Mouse (Mus musculus) Patski (cell line): Measurements from ENCODE around the gene Adamts20. TPM values are rescaled to one million over a fixed set of nuclear protein-coding genes. Genes with fewer than 3 reads are reported as not detected.

Source experiments
- ATAC-seq: fragments of 100-300 bp; one replicate; pipeline ENCODE4 v1.8.0; 2021
- CTCF ChIA-PET: fragments of 350-600 bp; sonication (Branson Sonifier 250); formaldehyde crosslinking; loops from one replicate; lab custom pipeline; 2022; ENCODE audit warnings: inconsistent platforms; lab: Charles Lee
- POLR2A ChIA-PET: fragments of 350-600 bp; sonication (Branson Sonifier 250); formaldehyde crosslinking; loops from one replicate; lab custom pipeline; 2022; ENCODE audit warnings: antibody characterized with exemption, inconsistent platforms; lab: Charles Lee
- DNase-seq: peaks from one replicate; pipeline ENCODE4 v3.0.0-alpha.2; 2011; ENCODE audit warnings: low read depth, low spot score
- H3K27me3 ChIP-seq: fragments of 371-371 bp; one replicate; pipeline ENCODE4 v1.5.1; 2021
- CTCF ChIP-seq: fragments of 100-300 bp; IDR thresholded peaks from one replicate; pipeline ENCODE4 v1.5.1; 2021
- in situ Hi-C: fragments of 300-500 bp; cut with MboI; formaldehyde crosslinking; loops from 3 replicates; pipeline ENCODE4 v1.11.1; 2018; ENCODE audit warnings: low pct_unique_long_range_greater_than_20kb, mixed read lengths
- polyA plus RNA-seq: library from polyadenylated mRNA; unstranded; gene quantifications from one replicate; pipeline ENCODE4 v1.2.3, GENCODE M21; 2021

Gene Adamts20
- polyA plus RNA-seq, 1 experiment from 2014 or later, result 0.03 TPM

DNA sequence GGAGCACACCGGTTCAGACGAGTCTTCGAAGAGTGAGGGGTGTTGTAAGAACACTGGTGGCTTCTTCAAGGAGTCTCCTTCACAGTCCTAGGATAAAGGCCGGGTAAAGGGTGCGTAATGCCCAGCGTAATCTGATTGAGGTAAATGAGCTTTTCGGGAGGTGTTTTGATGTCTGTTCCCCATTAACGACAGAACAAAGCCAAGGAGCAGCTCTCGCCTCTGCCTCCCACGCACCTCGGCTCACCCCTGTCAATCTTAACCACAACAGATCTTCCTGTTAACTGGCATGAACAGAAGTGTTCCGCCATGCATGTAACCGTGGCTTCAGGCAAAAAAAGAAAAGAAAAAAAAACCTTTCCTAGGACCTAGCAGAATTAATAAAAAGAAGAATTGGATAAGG is 13.5 kb upstream of the Adamts20 start:
- TF ChIP-seq CTCF, result no peak
- H3K27me3 ChIP-seq, result no peaks in the 10 kb centered on the region

DNA sequence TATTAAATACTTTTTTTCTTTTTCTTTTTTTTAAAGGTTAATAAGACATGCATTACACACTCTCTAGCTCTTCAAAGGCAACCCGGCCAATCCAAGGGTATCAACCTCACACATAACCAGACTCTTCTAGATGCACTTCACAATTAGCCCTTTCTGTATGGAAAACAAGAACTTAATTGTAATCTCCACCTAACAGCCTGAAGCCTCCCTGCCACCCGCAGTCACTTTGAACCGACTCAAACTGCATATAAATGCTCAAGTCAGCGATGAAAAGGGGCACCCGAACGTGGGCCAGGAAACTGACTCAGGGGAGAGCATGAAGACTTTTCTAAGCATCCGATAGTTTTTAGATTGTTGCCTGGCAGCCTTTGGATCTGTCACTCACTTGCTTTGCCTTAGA is 12.1 kb upstream of the Adamts20 start:
- POLR2A ChIA-PET, result no interaction called here
- CTCF ChIA-PET, result no interaction called here
- H3K27me3 ChIP-seq, result no peaks in the 10 kb centered on the region
- TF ChIP-seq CTCF, result no peak
- ATAC-seq, result no peak
- no peak for DNase-seq
- in situ Hi-C loops, result no loop called here

More for the DNA sequence above, 13.5 kb upstream of the Adamts20 start:
- DNase-seq (no peak), ATAC-seq (no peak)
- CTCF ChIA-PET, result no interaction called here
- in situ Hi-C loops, result no loop called here
- POLR2A ChIA-PET, result no interaction called here

- in situ Hi-C loops, result no loop called here
- CTCF ChIA-PET, result no interaction called here
Measured at GRCm38 (mm10) chr15:94475975-94476374, 10.8 kb upstream of the Adamts20 start.

GRCm38 (mm10) chr15:94470361-94470760 is 5.1 kb upstream of the Adamts20 start:
- H3K27me3 ChIP-seq, result peaks cover 4% of the 10 kb centered on the region
- TF ChIP-seq CTCF, result no peak
- no peak for ATAC-seq
- no peak for DNase-seq
- ChIA-PET CTCF (no interaction called here), POLR2A (no interaction called here)
- in situ Hi-C loops, result no loop called here

More at GRCm38 (mm10) chr15:94475975-94476374, 10.8 kb upstream of the Adamts20 start:
- peaks cover 2% of the 10 kb centered on the region for H3K27me3 ChIP-seq
- TF ChIP-seq CTCF, result no peak
- POLR2A ChIA-PET, result no interaction called here
- no peak for DNase-seq
- ATAC-seq, result peak; percentile 31

DNA sequence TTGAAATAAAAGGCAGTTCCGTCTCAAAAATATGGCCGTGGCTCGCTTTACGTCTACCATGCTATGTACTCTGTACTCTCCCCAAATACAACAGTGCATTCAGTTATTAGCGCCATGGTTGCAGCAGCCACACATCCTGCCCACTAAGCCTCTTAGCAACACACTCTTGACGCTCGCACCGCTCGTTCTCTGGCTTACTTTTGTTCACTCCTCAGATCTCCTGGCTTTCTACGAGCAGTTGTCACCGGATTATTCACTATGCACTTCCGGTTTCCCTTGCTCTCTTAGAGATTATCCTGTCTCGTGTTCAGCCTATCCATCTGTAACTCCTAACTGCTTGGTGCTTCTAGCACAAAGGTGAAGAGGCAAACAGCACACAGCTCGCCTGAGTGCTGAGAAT is 337 bp downstream of the Adamts20 start:
- DNase-seq (no peak), ATAC-seq (no peak)
- no peak for TF ChIP-seq CTCF
- POLR2A ChIA-PET, result no interaction called here
- CTCF ChIA-PET, result interaction anchor here (0.7 kb wide), 1 partner anchor 123 kb away, joined by 3 read pairs; no protein-coding TSS in a partner anchor
- peaks cover 9% of the 10 kb centered on the region for H3K27me3 ChIP-seq
- in situ Hi-C loops, result no loop called here

DNA sequence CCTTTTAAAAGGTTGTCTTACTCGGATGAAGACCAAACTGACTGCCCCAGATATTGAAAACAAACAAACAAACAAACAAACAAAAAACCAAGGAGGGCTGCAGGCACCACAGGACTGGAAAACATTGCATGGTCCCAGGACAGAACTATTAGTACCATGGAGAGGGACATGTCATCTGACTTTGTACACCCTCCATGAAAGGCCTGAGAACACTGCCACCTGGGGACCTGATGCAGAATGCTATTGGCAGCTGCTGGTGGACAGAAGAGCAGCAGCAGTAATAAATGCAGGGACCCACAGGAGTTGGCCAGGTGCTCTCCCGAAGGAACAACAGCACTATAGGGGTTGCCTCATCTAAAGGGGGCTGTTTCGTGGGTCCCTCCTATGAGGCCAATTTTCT is 2.0 kb downstream of the Adamts20 start:
- peak; percentile 51 for TF ChIP-seq CTCF
- no peak for DNase-seq
- ChIA-PET POLR2A (no interaction called here), CTCF (no interaction called here)
- in situ Hi-C loops, result no loop called here
- H3K27me3 ChIP-seq, result peaks cover 11% of the 10 kb centered on the region
- no peak for ATAC-seq

DNA sequence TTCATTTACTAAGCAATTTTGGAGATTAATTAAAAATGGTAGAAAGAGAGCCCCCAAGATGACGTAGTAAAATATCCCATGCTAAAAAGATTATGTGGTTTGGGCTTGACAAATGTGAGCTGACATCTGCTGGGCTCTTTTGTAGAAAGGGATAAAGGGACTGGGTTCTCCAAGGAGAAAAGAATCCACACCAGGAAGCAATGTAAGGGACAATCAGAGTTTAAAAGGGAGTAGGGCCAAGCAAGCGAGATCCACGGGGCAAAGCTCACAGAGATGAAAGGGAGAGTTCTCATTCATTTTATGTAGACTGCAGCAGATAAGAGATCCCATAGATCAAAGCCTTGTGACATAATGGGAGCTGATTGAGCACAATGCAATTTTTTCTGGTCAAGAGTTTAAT is 3.0 kb downstream of the Adamts20 start:
- DNase-seq, result no peak
- in situ Hi-C loops, result no loop called here
- TF ChIP-seq CTCF, result no peak
- POLR2A ChIA-PET, result no interaction called here
- peaks cover 11% of the 10 kb centered on the region for H3K27me3 ChIP-seq
- CTCF ChIA-PET, result no interaction called here
- ATAC-seq, result no peak

GRCm38 (mm10) chr15:94461166-94461565 is 4.1 kb downstream of the Adamts20 start:
- no peak for TF ChIP-seq CTCF
- POLR2A ChIA-PET, result no interaction called here
- ATAC-seq (no peak), DNase-seq (no peak)
- CTCF ChIA-PET, result no interaction called here
- in situ Hi-C loops, result no loop called here
- peaks cover 11% of the 10 kb centered on the region for H3K27me3 ChIP-seq

DNA sequence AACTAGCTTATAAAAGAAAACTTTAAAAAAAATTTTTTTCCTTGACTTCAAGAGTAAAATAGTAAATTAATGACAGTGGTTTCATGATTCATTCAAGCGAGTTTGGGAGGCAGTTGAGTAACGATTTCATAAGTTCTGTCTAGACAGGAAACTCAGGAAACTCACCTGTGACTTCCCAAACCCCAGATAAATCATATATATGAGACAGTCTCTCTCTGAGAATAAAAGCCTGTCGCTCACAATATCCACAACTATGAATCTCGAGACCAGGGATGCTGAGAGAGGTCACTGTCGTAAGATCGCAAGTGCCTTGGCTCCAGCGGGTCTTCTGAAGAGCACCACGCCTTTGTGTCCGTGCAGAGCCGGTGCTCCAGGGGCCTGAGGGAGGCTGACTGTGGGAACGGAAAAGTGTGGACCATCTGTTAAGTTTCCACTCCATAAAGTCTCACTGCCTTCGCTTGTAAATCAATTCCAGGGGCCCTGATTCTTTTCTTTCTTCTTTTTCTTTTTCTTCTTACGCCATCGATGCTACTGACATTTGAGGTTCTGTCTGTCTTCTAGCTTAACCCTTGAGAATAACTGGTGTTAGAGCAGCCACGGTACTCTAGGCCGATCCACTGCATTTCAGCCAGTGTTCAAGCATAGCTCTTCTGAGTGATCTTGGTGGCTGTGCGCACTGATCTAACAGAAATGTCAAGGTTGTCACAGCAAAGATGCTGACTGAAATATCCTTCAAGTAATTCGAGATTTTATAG is 7.4 kb downstream of the Adamts20 start:
- peaks cover 11% of the 10 kb centered on the region for H3K27me3 ChIP-seq
- ATAC-seq (no peak), DNase-seq (no peak)
- CTCF ChIA-PET, result no interaction called here
- in situ Hi-C loops, result no loop called here
- TF ChIP-seq CTCF, result no peak
- POLR2A ChIA-PET, result no interaction called here

GRCm38 (mm10) chr15:94452848-94453247 is 12.4 kb downstream of the Adamts20 start:
- H3K27me3 ChIP-seq, result no peaks in the 10 kb centered on the region
- ChIA-PET POLR2A (no interaction called here), CTCF (no interaction called here)
- DNase-seq (no peak), ATAC-seq (no peak)
- TF ChIP-seq CTCF, result no peak
- in situ Hi-C loops, result no loop called here

GRCm38 (mm10) chr15:94451600-94451999 is 13.6 kb downstream of the Adamts20 start:
- ATAC-seq (no peak), DNase-seq (no peak)
- ChIA-PET POLR2A (no interaction called here), CTCF (no interaction called here)
- in situ Hi-C loops, result no loop called here
- no peak for TF ChIP-seq CTCF
- no peaks in the 10 kb centered on the region for H3K27me3 ChIP-seq
